Mouse (Mus musculus) gastrocnemius, adult 18-20 months (tissue): ENCODE measurements at regions not wholly inside any gene's neighbourhood (a gene's known extent, or its start where the extent isn't known, plus 50 kb on each side); places are given as distances from the start of the nearest gene placed in this dataset. TPM values are rescaled to one million over a fixed set of nuclear protein-coding genes. Genes with fewer than 3 reads are reported as not detected.

Experiments used
- DNase-seq: peaks from one replicate; pipeline ENCODE4 v3.0.0; 2021; ENCODE audit warnings: low spot score
- microRNA-seq: library from miRNA; unstranded; fragments of <30 nt; microRNA quantifications from one replicate; pipeline ENCODE4 v1.2.0, GENCODE M21; 2021

DNA sequence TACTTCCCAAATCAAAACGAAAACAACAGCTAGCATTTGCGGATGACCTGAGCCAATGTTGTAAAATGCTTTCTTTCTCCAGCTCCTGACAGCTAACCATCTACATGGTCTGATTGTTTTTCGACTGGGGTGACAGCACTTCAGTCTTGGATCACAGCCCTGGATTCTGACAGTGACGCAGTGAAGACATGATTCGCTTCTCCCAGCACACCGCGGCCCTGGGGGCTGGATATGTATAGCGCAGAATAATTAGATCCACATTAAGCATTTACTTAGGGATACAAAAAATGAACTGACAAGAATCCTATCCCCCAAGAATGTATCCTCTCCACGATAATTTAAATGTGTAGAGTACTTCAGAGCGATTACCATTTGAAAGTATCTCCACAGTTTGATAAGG, 271.1 kb upstream of the Atp11b start:
- no peak for DNase-seq

DNA sequence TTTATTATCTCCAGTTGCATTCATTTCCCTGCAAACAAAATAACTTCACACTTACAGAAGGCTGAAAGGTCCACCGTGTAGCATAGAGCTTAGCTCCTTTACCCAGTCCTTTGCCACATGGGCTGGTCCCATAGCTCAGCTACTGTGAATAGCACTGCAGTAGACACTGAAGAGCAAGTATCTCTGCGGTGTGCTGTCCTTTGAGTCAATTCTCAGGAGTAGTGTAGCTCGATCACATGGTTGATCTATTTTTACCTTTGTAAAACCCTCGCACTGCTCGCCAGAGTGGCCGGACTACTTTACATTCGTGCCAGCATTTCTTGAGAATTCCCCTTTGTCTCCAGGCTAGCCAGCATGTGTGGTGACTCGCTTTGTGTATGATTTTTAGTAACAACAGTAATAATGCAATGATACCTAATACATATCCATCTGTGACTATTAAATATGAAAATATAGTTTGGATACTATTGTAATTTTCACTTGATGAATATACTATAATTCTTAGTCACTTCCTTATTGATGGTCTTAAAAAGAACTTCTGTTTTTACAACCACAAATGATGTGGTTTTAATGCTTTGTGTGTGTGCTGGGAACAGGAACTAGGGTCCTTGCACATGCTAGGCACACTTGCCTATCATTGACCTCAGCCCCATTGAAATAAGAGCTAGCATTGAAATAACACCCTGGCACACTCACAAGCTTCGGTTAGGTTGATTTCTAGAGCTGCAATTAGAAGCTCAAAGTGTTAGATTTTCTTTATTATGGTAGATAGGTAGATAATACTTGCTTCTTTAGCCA, 257.7 kb upstream of the Atp11b start:
- DNase-seq = no peak

DNA sequence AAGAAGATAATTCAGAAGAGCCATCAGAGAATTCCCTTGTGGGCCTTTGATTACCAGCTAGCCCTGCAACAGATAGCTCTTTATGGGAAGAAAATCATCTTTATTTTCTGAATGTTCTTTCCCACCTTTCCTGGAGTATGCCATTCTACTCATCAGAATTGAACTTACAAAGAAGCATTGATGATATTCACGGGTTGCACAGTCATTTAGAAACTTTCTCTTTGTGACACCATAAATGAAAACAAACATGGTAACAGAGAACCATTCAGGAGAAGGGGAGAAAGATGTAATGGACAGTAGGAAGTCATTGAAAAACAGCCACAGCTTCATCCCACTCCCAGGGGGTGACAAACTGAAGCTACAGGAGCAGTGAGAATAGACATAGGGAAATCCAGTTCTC, 243.6 kb upstream of the Atp11b start:
- no peak for DNase-seq

DNA sequence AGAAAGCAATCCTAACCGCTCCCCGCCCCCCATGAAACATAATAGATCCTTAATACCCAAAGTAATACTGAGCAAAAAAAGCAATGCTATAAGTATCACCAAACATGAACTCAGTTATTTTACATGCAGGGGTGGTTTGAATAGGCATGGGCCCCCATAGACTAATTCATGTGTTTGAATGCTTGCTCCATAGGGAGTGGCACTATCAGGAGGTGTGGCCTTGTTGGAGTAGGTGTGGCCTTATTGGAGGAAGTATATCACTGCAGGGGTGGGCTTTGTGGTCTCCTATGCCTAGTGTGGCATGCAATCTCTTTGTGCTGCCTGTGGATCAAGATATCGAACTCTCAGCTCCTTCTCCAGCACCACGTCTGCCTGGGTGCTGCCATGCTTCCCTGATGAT, 237.4 kb upstream of the Atp11b start:
- no peak for DNase-seq

DNA sequence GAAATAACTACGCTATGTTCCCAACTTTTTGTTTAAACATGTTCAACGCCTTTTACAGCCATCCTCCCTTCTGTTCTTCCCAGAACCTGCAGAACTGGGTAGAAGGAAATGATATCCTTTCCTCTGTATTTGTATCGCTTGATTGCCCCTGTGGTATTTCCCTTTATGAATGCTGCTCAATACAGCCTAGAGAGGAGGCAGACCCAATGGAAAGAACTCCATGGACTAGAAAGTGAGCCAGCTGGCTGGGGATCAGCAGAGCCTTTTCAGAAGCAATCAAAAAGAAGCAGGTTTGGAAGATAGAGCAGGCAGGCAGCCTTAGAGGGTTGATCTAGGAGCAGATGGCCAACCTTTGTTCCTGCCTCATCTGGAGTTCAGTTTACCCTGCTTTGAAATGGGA, 233.8 kb upstream of the Atp11b start:
- no peak for DNase-seq

DNA sequence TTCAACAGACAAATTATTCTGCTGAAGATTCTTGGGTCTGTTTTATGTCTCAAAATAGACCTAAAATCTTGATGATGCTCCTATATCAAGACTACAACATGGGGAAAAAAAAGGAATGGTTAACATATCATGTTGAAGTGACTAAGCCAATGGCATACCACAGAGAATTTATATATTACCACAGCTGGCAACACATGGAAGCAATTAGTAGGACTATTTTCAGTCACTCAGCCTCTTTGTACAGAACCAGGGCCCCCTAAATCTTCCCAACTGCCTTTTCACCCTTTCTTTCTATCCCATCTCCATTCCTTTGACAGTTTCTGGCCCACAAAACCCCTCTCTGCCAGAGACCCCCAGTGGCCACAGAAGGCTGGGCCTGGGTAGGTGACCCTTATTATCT, 206.2 kb upstream of the Atp11b start:
- DNase-seq = no peak

DNA sequence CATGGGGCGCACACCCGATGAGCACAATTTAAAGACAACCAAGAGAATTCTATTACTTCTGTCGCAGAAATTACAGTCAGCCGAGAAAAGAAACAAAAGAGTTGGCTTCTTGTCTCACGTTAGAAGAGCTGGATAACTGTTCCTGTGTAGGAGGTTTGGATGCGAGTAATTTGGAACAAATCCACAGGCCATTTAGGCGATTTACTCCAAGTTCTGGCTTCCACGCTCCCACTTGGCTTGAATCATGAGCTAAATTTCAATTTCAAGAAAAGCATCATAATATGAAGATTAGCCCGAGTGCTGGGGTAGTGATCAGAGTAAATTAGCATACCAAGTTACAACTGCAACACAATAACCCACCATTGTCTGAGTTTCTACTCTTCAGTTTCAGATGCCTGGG, 202.1 kb upstream of the Atp11b start:
- DNase-seq = no peak

DNA sequence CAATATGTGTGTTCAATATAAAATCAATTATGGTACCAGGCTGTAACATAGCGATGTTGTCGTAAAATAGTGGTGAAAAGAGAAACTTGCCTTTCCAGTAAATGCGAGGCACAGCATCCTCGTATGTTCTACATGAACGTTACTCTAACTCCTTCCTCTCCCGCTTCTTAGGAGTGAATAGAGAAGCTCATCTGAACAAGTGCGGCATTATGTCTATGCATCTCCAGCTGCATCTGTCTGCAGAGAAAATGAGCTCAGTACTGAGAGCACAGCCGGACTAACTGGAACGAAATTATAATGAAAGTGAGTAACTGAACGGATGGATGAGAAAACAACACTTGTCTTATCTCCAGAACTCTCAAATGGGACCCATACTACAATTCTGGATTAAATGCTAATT, 193.5 kb upstream of the Atp11b start:
- no peak for DNase-seq

DNA sequence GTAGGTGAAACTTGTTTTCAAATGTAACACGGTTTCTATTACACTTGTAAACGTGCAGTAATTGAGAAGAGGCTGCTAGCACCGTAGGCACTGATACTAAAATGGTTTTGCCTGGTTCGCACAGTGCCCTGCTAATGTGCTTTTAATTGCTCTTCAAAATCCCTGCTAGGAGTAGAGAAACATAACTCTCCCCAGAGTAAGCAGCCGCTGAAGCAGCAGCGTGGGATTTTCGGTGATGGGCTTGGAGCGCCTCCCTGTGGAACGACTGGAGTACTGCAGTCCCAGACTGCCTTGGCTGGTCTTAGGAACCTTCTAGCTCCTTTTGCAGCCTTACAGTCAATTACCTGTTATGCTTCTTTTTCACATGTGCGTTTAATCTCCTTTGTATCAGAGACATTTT, 179.5 kb upstream of the Atp11b start:
- no peak for DNase-seq

Small RNA genes lying in the stretch of these regions (microRNA-seq; reads per million reads assigned to microRNA genes)
- not detected for gene Gm25442
